Mouse (Mus musculus) cerebellum, adult 2 months (tissue): ENCODE results near the gene Btbd17. TPM values are rescaled to one million over a fixed set of nuclear protein-coding genes. Genes with fewer than 3 reads are reported as not detected.

Source experiments
- DNase-seq, 2 experiments: peaks; one replicate each; pipeline ENCODE4 v3.0.0; 2021
- H3K27ac ChIP-seq: fragments of 200-500 bp; 2 replicates; pipeline ENCODE4 v1.5.1; 2012; ENCODE audit warnings: low read length, control low read depth, inconsistent platforms; ENCODE audit not compliant: insufficient read depth
- H3K27me3 ChIP-seq: fragments of 200-500 bp; 2 replicates; pipeline ENCODE4 v1.6.1; 2012; ENCODE audit warnings: inconsistent platforms, mild to moderate bottlenecking, low read length, moderate library complexity; ENCODE audit not compliant: control insufficient read depth, insufficient read depth
- H3K4me1 ChIP-seq: fragments of 200-500 bp; 2 replicates; pipeline ENCODE4 v1.6.1; 2011; ENCODE audit warnings: low read length; ENCODE audit not compliant: control insufficient read depth, insufficient read depth
- H3K4me3 ChIP-seq: fragments of 200-500 bp; replicated peaks from 2 replicates; pipeline ENCODE3; 2011; ENCODE audit warnings: mild to moderate bottlenecking, low read depth, low read length, control low read depth; ENCODE audit not compliant: insufficient read depth
- CTCF ChIP-seq: fragments of 200-500 bp; IDR thresholded peaks from 2 replicates; pipeline ENCODE4 v1.5.1; 2011; ENCODE audit warnings: low read depth, mild to moderate bottlenecking, control low read depth, low read length, moderate library complexity, borderline replicate concordance; ENCODE audit not compliant: insufficient read depth
- POLR2A ChIP-seq: fragments of 200-500 bp; IDR thresholded peaks from 2 replicates; pipeline ENCODE4 v1.6.1; 2011; ENCODE audit warnings: low read length, control low read depth, borderline replicate concordance; ENCODE audit not compliant: insufficient read depth
- WGBS: fragments of 180-500 bp; shearing (Covaris S2); methylation state at CpG from one replicate; pipeline ENCODE4 v1.1.7; 2018; 5-methylcytosine and 5-hydroxymethylcytosine counted together
- polyA plus RNA-seq: library from polyadenylated mRNA; depleted of rRNA; stranded (reverse); fragments of >200 nt; gene quantifications from 2 replicates; pipeline ENCODE4 v1.2.3, GENCODE M21; 2012

Btbd17 gene
- polyA plus RNA-seq, 1 experiment = 78.3 TPM

DNA sequence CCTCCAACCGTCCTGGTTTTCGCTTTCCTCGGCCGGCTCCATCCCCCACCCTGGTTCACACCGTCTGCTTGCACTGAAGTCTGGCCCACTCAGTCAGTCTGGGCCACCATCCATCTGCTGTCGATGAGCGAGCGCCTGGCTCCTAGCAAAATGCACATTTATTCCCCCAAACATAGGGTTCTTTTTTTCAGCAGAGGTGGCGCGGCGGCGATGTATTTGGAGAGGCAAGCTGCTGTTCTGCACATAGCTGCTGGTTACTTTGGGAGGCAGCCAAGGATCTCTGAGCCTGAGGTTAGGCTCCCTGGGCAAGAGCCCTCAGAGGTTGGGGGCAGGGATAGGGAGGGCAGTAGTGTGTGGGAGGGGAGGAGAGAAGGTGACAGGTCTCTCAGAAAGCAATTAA, 27.0 kb upstream of the Btbd17 start:
- Histone ChIP-seq H3K27me3 (no peaks in the 10 kb centered on the region), H3K27ac (peak overlapping the region; percentile 88), H3K4me3 (peak overlapping the region; percentile 39), H3K4me1 (peaks cover 30% of the 10 kb centered on the region)
- 4% methylated on average over 12 of the region's 12 CpGs for WGBS
- TF ChIP-seq CTCF (no peak), POLR2A (peak; percentile 31; the same call in 1 of the 2 replicates)
- DNase-seq = peak; percentile 79 to 81

GRCm38 (mm10) chr11:114821325-114821724, 25.6 kb upstream of the Btbd17 start:
- Histone ChIP-seq H3K27me3 (no peaks in the 10 kb centered on the region), H3K27ac (no peak overlapping the region), H3K4me1 (peaks cover 34% of the 10 kb centered on the region), H3K4me3 (no peak overlapping the region)
- no peak for DNase-seq
- 33% methylated on average over 1 of the region's 1 CpGs for WGBS
- no peak for TF ChIP-seq POLR2A
- no peak for TF ChIP-seq CTCF

DNA sequence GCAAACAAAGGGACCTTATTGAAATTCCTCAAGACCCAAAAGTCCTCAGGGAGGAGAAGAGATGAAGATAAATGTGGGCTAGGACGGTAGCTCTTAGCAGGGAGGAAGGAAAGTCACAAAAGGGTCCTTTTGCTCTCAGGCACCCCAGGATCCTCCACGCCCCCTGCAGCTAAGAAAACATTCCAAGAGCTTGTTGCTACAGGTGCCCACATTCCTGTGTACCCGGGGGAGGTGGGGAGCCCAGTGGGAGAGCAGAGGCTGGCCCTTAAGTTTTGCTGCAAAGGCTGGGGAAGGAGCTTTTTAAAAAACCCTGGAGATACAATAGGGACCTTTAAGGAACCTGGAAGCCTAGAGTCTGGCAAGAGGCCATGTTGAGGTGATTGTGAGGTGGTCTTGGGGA, 24.7 kb upstream of the Btbd17 start:
- H3K4me1 ChIP-seq = peaks cover 34% of the 10 kb centered on the region
- DNase-seq = no peak
- no peak overlapping the region for H3K27ac ChIP-seq
- H3K4me3 ChIP-seq = no peak overlapping the region
- TF ChIP-seq CTCF = no peak
- TF ChIP-seq POLR2A = no peak
- H3K27me3 ChIP-seq = no peaks in the 10 kb centered on the region
- 77% methylated on average over 3 of the region's 3 CpGs for WGBS

DNA sequence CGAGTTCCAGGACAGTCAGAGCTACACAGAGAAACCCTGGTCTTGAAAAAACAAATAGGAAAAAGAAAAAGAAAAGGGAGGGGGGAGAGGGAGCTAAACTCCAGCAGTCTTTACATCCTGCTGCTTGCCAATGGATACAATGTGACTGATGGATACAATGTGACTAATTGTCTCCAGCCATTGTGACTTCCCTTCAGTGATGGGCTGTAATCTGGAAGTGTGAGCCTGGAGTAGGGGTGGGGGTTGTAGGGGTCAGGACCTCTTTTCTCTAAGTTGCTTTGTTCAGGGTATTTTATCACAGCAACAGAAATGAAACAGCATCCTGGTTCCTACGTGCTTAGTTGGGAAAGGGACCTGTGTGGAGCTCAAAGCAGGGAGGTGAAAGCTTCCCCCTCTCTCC, 23.4 kb upstream of the Btbd17 start:
- H3K4me1 ChIP-seq = peaks cover 39% of the 10 kb centered on the region
- H3K27me3 ChIP-seq = no peaks in the 10 kb centered on the region
- H3K4me3 ChIP-seq = no peak overlapping the region
- no peak overlapping the region for H3K27ac ChIP-seq
- DNase-seq = no peak
- TF ChIP-seq CTCF (no peak), POLR2A (no peak)
- 75% methylated on average over 2 of the region's 2 CpGs for WGBS

GRCm38 (mm10) chr11:114818185-114818584, 22.4 kb upstream of the Btbd17 start:
- TF ChIP-seq POLR2A (no peak), CTCF (no peak)
- H3K27me3 ChIP-seq = no peaks in the 10 kb centered on the region
- 95% methylated on average over 7 of the region's 7 CpGs for WGBS
- H3K27ac ChIP-seq = no peak overlapping the region
- no peak overlapping the region for H3K4me3 ChIP-seq
- no peak for DNase-seq
- peaks cover 33% of the 10 kb centered on the region for H3K4me1 ChIP-seq

DNA sequence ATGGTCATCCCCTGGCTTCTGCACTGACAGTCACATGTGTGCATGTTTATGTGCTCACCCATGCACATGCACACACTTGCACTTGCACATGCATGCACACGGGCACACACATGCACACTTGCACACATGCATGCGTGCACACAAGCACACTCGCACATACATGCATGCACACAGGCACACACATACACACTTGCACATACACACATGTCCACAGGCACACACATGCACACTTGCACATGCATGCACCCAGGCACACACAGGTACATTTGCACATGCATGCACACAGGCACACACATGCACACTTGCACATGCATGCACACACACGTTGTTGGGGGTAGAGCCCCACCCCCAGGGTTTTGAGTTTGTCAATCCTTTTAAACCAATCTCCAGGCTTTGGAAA, 21.2 kb upstream of the Btbd17 start:
- WGBS = 91% methylated on average over 4 of the region's 4 CpGs
- Histone ChIP-seq H3K27me3 (no peaks in the 10 kb centered on the region), H3K27ac (no peak overlapping the region), H3K4me3 (no peak overlapping the region), H3K4me1 (peaks cover 33% of the 10 kb centered on the region)
- DNase-seq = no peak
- no peak for TF ChIP-seq CTCF
- TF ChIP-seq POLR2A = no peak

DNA sequence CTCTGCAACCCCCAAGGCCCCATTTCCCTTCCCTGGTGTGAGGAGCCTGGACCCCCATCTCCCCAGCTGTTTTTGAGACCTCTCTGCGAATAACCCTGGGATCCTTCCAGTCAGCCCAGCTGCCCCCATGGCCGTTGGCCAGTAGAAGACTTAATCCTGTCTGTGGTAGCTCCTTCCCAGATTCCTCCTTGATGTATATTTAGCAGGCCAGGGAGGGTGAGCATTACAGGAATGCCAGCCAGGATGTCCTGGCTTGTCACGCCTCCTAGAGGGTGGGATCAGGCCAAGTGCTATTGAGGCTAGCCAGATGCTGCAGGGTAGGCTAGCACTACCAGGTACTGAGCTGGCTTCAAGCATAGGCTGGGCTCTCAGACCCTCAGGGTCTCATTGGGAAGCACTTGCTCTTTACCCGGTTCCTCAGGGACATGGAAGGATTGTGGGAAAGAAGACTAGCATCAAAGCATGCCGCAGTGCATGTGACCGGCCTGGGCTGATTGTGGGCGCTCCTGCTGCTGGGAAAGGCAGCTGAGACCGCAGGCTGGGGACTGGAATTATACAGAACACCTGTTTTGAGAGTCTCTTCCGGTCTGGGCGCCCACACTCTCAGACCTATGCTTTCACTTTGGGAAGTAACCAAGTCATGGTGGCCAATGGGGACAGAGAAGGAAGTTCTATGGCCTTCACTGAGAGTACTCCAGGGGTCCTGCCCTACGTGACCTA, 19.3 kb upstream of the Btbd17 start:
- no peak for TF ChIP-seq POLR2A
- TF ChIP-seq CTCF = no peak
- Histone ChIP-seq H3K27me3 (no peaks in the 10 kb centered on the region), H3K4me1 (peaks cover 28% of the 10 kb centered on the region), H3K27ac (no peak overlapping the region), H3K4me3 (no peak overlapping the region)
- DNase-seq = no peak
- WGBS = 72% methylated on average over 11 of the region's 11 CpGs

DNA sequence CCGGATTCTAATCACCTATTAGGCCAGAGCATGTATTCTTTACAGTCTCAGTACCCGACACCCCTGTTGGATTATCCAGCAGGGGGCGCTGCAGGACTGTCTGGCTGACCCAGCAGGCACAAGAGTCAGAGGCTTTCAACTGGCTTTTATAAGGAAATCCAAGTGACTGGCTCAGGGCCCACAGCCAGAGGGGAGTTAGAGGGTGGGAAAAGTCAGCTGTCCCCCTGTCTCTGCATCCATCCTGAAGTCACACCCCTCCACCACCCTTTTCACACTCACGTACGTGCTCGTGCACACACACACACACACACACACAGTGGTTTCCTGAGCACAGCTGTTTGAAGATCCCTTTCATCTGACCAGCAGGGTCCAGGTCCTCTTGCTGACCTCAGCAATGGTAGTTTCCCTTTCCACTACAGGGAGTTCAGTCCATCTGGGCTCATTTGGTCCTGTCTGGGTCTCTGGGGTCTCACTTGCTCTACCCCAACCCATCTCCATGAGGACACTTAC, 17.0 kb upstream of the Btbd17 start:
- H3K27me3 ChIP-seq = no peaks in the 10 kb centered on the region
- TF ChIP-seq POLR2A (no peak), CTCF (peak; percentile 91)
- peak; percentile 89 to 97 for DNase-seq
- no peak overlapping the region for H3K4me3 ChIP-seq
- 8% methylated on average over 6 of the region's 6 CpGs for WGBS
- no peak overlapping the region for H3K27ac ChIP-seq
- peaks cover 27% of the 10 kb centered on the region for H3K4me1 ChIP-seq
